In the genomic region with DNA sequence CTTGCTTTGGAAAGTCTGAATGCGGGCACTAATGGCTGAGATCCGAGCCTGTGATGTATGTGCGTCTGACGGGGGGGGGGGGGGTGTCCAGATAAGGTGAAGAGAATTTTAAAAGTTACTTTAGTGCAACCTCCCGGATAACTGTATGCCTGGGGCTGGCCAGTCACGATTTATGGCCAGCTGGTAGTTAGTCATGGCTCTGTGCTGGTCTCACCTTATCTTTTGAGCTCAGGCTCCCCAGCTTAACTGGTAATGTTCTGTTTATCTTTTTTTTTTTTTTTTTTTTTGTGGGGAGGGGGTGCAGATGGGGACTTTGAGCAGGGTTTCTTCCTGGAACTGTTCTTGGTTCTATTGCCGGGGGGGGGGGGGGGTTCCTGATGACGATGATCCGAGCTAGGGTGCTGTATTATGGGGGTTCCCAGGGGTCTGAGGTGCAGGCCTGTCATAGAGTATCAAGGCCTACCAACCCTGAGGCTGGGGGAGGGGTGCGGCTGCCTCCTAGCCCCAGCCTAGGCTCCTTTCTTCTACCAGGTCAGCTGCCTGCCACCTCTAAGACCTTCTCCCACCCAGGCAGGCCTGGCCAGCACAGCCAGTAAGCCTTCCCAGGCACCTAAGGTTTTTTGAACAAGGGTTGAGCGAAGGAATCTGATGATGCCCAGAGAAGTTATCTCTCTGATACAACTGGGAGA, we compare ENCODE assay signal across 15 mouse cellular contexts.
DNase-seq lines count a peak whose midpoint lies in the region; ATAC-seq and TF ChIP-seq lines count a peak whose summit lies in the region.
"Had no signal": no experiment of that assay in that cellular context is flagged by ENCODE, and none has a peak within 500 bp of the region (broad histone marks: within the 10 kb centered on the region; RNA-seq: fewer than 3 reads in every experiment).

No protein-coding gene starts in this region.

- H3K27ac ChIP-seq in gastrocnemius, adult 2 months = no peak overlapping the region
- 0 out of 2 replicates have a peak overlapping the region, but pooled peaks have one; percentile 27 for H3K27ac ChIP-seq in ES-E14 (ENCODE audit: insufficient read depth, low read depth, low read length, poor library complexity, severe bottlenecking)
- peak overlapping the region; percentile 62 for H3K27ac ChIP-seq in limb, embryonic 12.5 days
- no peak overlapping the region for H3K27ac ChIP-seq in midbrain, embryonic 14.5 days (replicated peaks; ENCODE audit: low read depth, low read length)
- H3K27ac ChIP-seq: kidney, postnatal 0 days had no signal

- no peaks in the 10 kb centered on the region for H3K9me3 ChIP-seq in ES-E14 (ENCODE audit: control insufficient read depth, insufficient read depth, low read depth, low read length)
- no peaks in the 10 kb centered on the region for H3K9me3 ChIP-seq in limb, embryonic 12.5 days
- H3K9me3 ChIP-seq in midbrain, embryonic 14.5 days (ENCODE audit: control insufficient read depth, low read length) = no peaks in the 10 kb centered on the region

- in situ Hi-C loops in ES-E14 (cut with MboI; ENCODE audit: low sequenced_read_pairs in 2 of 2, unreplicated experiment in 2 of 2) = no loop called here

- no peaks in the 10 kb centered on the region for H3K27me3 ChIP-seq in limb, embryonic 12.5 days
- H3K27me3 ChIP-seq in midbrain, embryonic 14.5 days (ENCODE audit: control insufficient read depth, insufficient read depth, low read length) = no peaks in the 10 kb centered on the region

- no peak for ATAC-seq in limb, embryonic 12.5 days (ENCODE audit: insufficient number of reproducible peaks, insufficient read depth, low FRiP score, low TSS enrichment, low read depth)
- no peak for ATAC-seq in midbrain, embryonic 14.5 days (ENCODE audit: low FRiP score, low TSS enrichment)
- no peak for ATAC-seq in cerebellum, adult (ENCODE audit: insufficient number of reproducible peaks, low FRiP score, low TSS enrichment)

- H3K36me3 ChIP-seq in ES-E14 (ENCODE audit: control insufficient read depth, insufficient read depth, low read length, poor library complexity, severe bottlenecking) = no peaks in the 10 kb centered on the region
- H3K36me3 ChIP-seq in limb, embryonic 12.5 days = no peaks in the 10 kb centered on the region
- no peaks in the 10 kb centered on the region for H3K36me3 ChIP-seq in midbrain, embryonic 14.5 days (ENCODE audit: control insufficient read depth, insufficient read depth, low read length)

- 16% methylated on average over 11 of the region's 11 CpGs for WGBS in limb, embryonic 12.5 days
- 31% methylated on average over 11 of the region's 11 CpGs for WGBS in midbrain, embryonic 14.5 days

- H3K4me1 ChIP-seq in ES-E14 (ENCODE audit: control insufficient read depth in 2 of 2, insufficient read depth in 2 of 2, low read length in 2 of 2, poor library complexity in 1 of 2) = peaks cover 23 to 52% of the 10 kb centered on the region in 2 experiments
- H3K4me1 ChIP-seq in limb, embryonic 12.5 days (replicated peaks) = peaks cover 99% of the 10 kb centered on the region
- H3K4me1 ChIP-seq in midbrain, embryonic 14.5 days (ENCODE audit: control insufficient read depth, insufficient read depth, low read length) = peaks cover 82% of the 10 kb centered on the region

- TF ChIP-seq CTCF in gastrocnemius, adult 2 months (IDR thresholded peaks at IDR 0.05) = no peak

- H3K9ac ChIP-seq in ES-E14 (ENCODE audit: insufficient read depth, low read depth, low read length, poor library complexity, severe bottlenecking) = no peak overlapping the region
- no peak overlapping the region for H3K9ac ChIP-seq in limb, embryonic 12.5 days (replicated peaks)
- no peak overlapping the region for H3K9ac ChIP-seq in midbrain, embryonic 14.5 days (replicated peaks; ENCODE audit: low read length)

- intact Hi-C loops in gastrocnemius, adult 2 months (cut with DNase I) = no loop called here
- intact Hi-C loops in gastrocnemius, postnatal 36 days (cut with DNase I) = no loop called here

- no peak overlapping the region for H3K4me3 ChIP-seq in gastrocnemius, adult 2 months
- H3K4me3 ChIP-seq in ES-E14 (ENCODE audit: insufficient read depth in 1 of 2, low read depth in 1 of 2, low read length in 2 of 2, poor library complexity in 1 of 2, severe bottlenecking in 1 of 2) = no peak overlapping the region
- H3K4me3 ChIP-seq in limb, embryonic 12.5 days (replicated peaks) = no peak overlapping the region
- no peak overlapping the region for H3K4me3 ChIP-seq in midbrain, embryonic 14.5 days (replicated peaks; ENCODE audit: low read depth, low read length)
- H3K4me3 ChIP-seq: erythroblast, embryonic 14.5 days had no signal

- peak overlapping the region; percentile 26; the same call in 1 of the 2 replicates for H3K4me2 ChIP-seq in limb, embryonic 12.5 days
- H3K4me2 ChIP-seq in midbrain, embryonic 14.5 days (ENCODE audit: low read length) = peak overlapping the region; percentile 27

- DNase-seq in gastrocnemius, adult 2 months = peak; percentile 5
- no peak for DNase-seq in gastrocnemius, postnatal 36 days
- no peak for DNase-seq in ES-E14 (ENCODE audit: low read depth, low spot score)
- DNase-seq in midbrain, embryonic 14.5 days = no peak
- no peak for DNase-seq in cerebellum, adult 9-10 months
- DNase-seq in ovary, postnatal 14 days (ENCODE audit: low spot score) = no peak
- DNase-seq: adrenal gland, postnatal 25 days; B cell, adult 2 months; cerebellum, adult 2 months; heart, postnatal 10 days; thymus, postnatal 14 days had no signal

TF ChIP-seq in ES-E14, 5 proteins besides CTCF, POLR2A, EP300 and RAD21:
- TF ChIP-seq HCFC1 (IDR thresholded peaks at IDR 0.05; ENCODE audit: borderline replicate concordance, insufficient read depth, low read length) = no peak
- peak; percentile 1; the same call in 1 of the 2 replicates for TF ChIP-seq ZNF384 (IDR thresholded peaks at IDR 0.05; ENCODE audit: low read depth, low read length)
- TF ChIP-seq CHD2 (IDR thresholded peaks at IDR 0.05; ENCODE audit: low read depth, low read length) = no peak

Comparison
In these comparisons a context has a peak if more than half of its experiments do, and no peak if none do; other contexts are left out.
1. H3K27ac ChIP-seq: peak in ES-E14 (single experiment) and limb, embryonic 12.5 days (single experiment); none in gastrocnemius, adult 2 months (single experiment) and midbrain, embryonic 14.5 days (single experiment).